Mouse (Mus musculus) skeletal muscle tissue, postnatal 0 days (tissue): ENCODE data around the gene Cavin1. TPM values are rescaled to one million over a fixed set of nuclear protein-coding genes. Genes with fewer than 3 reads are reported as not detected.

Experiments used
- polyA plus RNA-seq: library from polyadenylated mRNA; unstranded; fragments of >200 nt; fragmentation: Nextera tagmentation; extraction: Ambion mirVana; gene quantifications from 2 replicates; pipeline ENCODE4 v1.2.1, GENCODE M21; 2015

Cavin1 gene
- polyA plus RNA-seq: 419 and 508 TPM in 2 replicates

DNA sequence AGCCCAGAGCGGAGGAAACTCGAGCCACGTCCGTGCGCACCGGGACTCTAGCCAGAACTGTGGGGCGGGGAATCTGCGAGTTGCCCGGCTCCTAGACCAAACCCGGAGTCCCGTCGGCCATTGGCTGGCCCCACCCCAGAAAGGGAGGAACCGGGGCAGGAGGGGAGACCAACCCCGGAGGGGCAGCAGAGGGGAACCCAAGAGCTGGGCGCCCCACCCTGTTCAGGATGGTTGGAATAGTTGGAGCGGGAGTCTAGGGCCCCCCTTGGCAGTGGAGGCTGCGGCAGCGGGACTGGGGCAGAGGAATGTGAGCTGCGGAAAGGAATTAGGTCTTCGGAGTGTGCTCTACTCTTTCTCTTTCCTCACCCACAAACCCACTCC is at the start of gene Cavin1:
Gene Cavin1, minus strand, starts transcription at position 331 of the 381 bp plus-strand sequence.

GRCm38 (mm10) chr11:101009046-101009887 is 38.6 kb upstream of the Cavin1 start, which contains the start of gene Atp6v0a1:
TSS of gene Atp6v0a1 (plus strand) at chr11:101009452.

GRCm38 (mm10) chr11:100939512-100940151 is 31.1 kb downstream of the Cavin1 start, which contains the start of gene Stat3:
TSS of gene Stat3 (minus strand) at chr11:100939540.

Other genes starting within 250 kb of the Cavin1 start
- 11.6 and 13.6 TPM in 2 replicates for gene Rab5c, start 232.7 kb downstream of the Cavin1 start, polyA plus RNA-seq
- gene Kcnh4, start 210.9 kb downstream of the Cavin1 start, polyA plus RNA-seq: 0.04 TPM in 1 of 2 replicates, not detected in the other
- gene Hcrt, start 208.0 kb downstream of the Cavin1 start, polyA plus RNA-seq: 0.36 TPM in 1 of 2 replicates, not detected in the other
- gene Ghdc, start 199.9 kb downstream of the Cavin1 start, polyA plus RNA-seq: 5.0 and 5.9 TPM in 2 replicates
- 36.5 and 40.3 TPM in 2 replicates for gene Stat5b, start 120.2 kb downstream of the Cavin1 start, polyA plus RNA-seq
- 25.2 and 26.7 TPM in 2 replicates for gene Stat5a, start 111.5 kb downstream of the Cavin1 start, polyA plus RNA-seq
- gene Stat3, start 31.3 kb downstream of the Cavin1 start, polyA plus RNA-seq: 62.7 and 67.5 TPM in 2 replicates
- 36.1 and 37.8 TPM in 2 replicates for gene Atp6v0a1, start 38.6 kb upstream of the Cavin1 start, polyA plus RNA-seq
- 8.8 and 11.4 TPM in 2 replicates for gene Naglu, start 99.1 kb upstream of the Cavin1 start, polyA plus RNA-seq
- not detected in 2 replicates for gene Hsd17b1, start 107.5 kb upstream of the Cavin1 start, polyA plus RNA-seq
- 15.5 and 25.7 TPM in 2 replicates for gene Coasy, start 111.7 kb upstream of the Cavin1 start, polyA plus RNA-seq
- gene Mlx, start 116.4 kb upstream of the Cavin1 start, polyA plus RNA-seq: 21.8 and 26.3 TPM in 2 replicates
- 5.7 and 7.6 TPM in 2 replicates for gene Psmc3ip, start 124.5 kb upstream of the Cavin1 start, polyA plus RNA-seq
- gene Retreg3, start 149.0 kb upstream of the Cavin1 start, polyA plus RNA-seq: 14.9 TPM in 2 replicates
- gene Tubg1, start 149.1 kb upstream of the Cavin1 start, polyA plus RNA-seq: 26.9 and 31.9 TPM in 2 replicates
- 2.2 and 2.7 TPM in 2 replicates for gene Tubg2, start 185.0 kb upstream of the Cavin1 start, polyA plus RNA-seq
- gene Cntnap1, start 199.6 kb upstream of the Cavin1 start, polyA plus RNA-seq: 0.50 and 0.59 TPM in 2 replicates
- gene Plekhh3, start 200.5 kb upstream of the Cavin1 start, polyA plus RNA-seq: 16.0 and 20.6 TPM in 2 replicates
- 0.32 and 0.35 TPM in 2 replicates for gene Ccr10, start 204.6 kb upstream of the Cavin1 start, polyA plus RNA-seq